Mouse (Mus musculus): ENCODE measurements around the gene Ypel3. TPM values are rescaled to one million over a fixed set of nuclear protein-coding genes. Genes with fewer than 3 reads are reported as not detected.

Gene Ypel3
- total and polyA plus RNA-seq, 2 experiments from 2014 or later: 209 to 219 TPM

GRCm38 (mm10) chr7:126760956-126761355 lies 15.8 kb upstream of the Ypel3 start:
- ATAC-seq (ENCODE audit: low FRiP score): no peak
- peak overlapping the region; percentile 81; the same call in 1 of the 2 replicates for H3K27ac ChIP-seq (ENCODE audit: low read depth, low read length)
- peaks cover 5% of the 10 kb centered on the region; the same call in 1 of the 2 replicates for H3K4me1 ChIP-seq (ENCODE audit: insufficient read depth, low read length)
- H3K4me2 ChIP-seq (ENCODE audit: low read depth, low read length, poor library complexity, severe bottlenecking): peak overlapping the region; percentile 91
- DNase-seq (ENCODE audit: low spot score): no peak
- H3K9ac ChIP-seq (replicated peaks; ENCODE audit: low read length, poor library complexity, severe bottlenecking): no peak overlapping the region
- no peaks in the 10 kb centered on the region for H3K27me3 ChIP-seq (ENCODE audit: insufficient read depth, low read length)
- peak overlapping the region; percentile 59 for H3K4me3 ChIP-seq (ENCODE audit: low read depth, low read length)
- TF ChIP-seq CTCF (IDR thresholded peaks at IDR 0.05): no peak
- WGBS: 66% methylated on average over 4 of the region's 4 CpGs
- H3K9me3 ChIP-seq (ENCODE audit: low read length): no peaks in the 10 kb centered on the region
- H3K36me3 ChIP-seq (ENCODE audit: insufficient read depth, low read length): peaks cover 25% of the 10 kb centered on the region

GRCm38 (mm10) chr7:126761529-126762067 lies 15.2 kb upstream of the Ypel3 start:
- no peak for DNase-seq (ENCODE audit: low spot score)
- Histone ChIP-seq H3K27ac (ENCODE audit: low read depth, low read length) (no peak overlapping the region), H3K36me3 (ENCODE audit: insufficient read depth, low read length) (peaks cover 26% of the 10 kb centered on the region), H3K9ac (replicated peaks; ENCODE audit: low read length, poor library complexity, severe bottlenecking) (no peak overlapping the region), H3K4me1 (ENCODE audit: insufficient read depth, low read length) (peaks cover 5% of the 10 kb centered on the region; the same call in 1 of the 2 replicates), H3K27me3 (ENCODE audit: insufficient read depth, low read length) (no peaks in the 10 kb centered on the region), H3K4me3 (ENCODE audit: low read depth, low read length) (no peak overlapping the region), H3K4me2 (ENCODE audit: low read depth, low read length, poor library complexity, severe bottlenecking) (0 out of 2 replicates have a peak overlapping the region, but pooled peaks have one; percentile 91), H3K9me3 (ENCODE audit: low read length) (no peaks in the 10 kb centered on the region)
- ATAC-seq (ENCODE audit: low FRiP score): no peak
- WGBS: 73% methylated on average over 6 of the region's 6 CpGs
- no peak for TF ChIP-seq CTCF (IDR thresholded peaks at IDR 0.05)

- peaks cover 5% of the 10 kb centered on the region; the same call in 1 of the 2 replicates for H3K4me1 ChIP-seq (ENCODE audit: insufficient read depth, low read length)
- ATAC-seq (ENCODE audit: low FRiP score): no peak
- DNase-seq (ENCODE audit: low spot score): no peak
- no peaks in the 10 kb centered on the region for H3K27me3 ChIP-seq (ENCODE audit: insufficient read depth, low read length)
- no peak overlapping the region for H3K4me3 ChIP-seq (ENCODE audit: low read depth, low read length)
- peaks cover 33% of the 10 kb centered on the region for H3K36me3 ChIP-seq (ENCODE audit: insufficient read depth, low read length)
- no peak overlapping the region; the same call in 1 of the 2 replicates for H3K9ac ChIP-seq (replicated peaks; ENCODE audit: low read length, poor library complexity, severe bottlenecking)
- H3K4me2 ChIP-seq (ENCODE audit: low read depth, low read length, poor library complexity, severe bottlenecking): no peak overlapping the region
- WGBS: 77% methylated on average over 17 of the region's 17 CpGs
- H3K9me3 ChIP-seq (ENCODE audit: low read length): no peaks in the 10 kb centered on the region
- H3K27ac ChIP-seq (ENCODE audit: low read depth, low read length): no peak overlapping the region
- no peak for TF ChIP-seq CTCF (IDR thresholded peaks at IDR 0.05)
Measured at GRCm38 (mm10) chr7:126762471-126763008, 14.2 kb upstream of the Ypel3 start.

GRCm38 (mm10) chr7:126765540-126765939 lies 11.2 kb upstream of the Ypel3 start:
- no peak overlapping the region for H3K4me3 ChIP-seq (ENCODE audit: low read depth, low read length)
- H3K36me3 ChIP-seq (ENCODE audit: insufficient read depth, low read length): peaks cover 50% of the 10 kb centered on the region
- no peaks in the 10 kb centered on the region for H3K27me3 ChIP-seq (ENCODE audit: insufficient read depth, low read length)
- ATAC-seq (ENCODE audit: low FRiP score) (no peak), DNase-seq (ENCODE audit: low spot score) (no peak)
- H3K9me3 ChIP-seq (ENCODE audit: low read length): no peaks in the 10 kb centered on the region
- no peak overlapping the region for H3K27ac ChIP-seq (ENCODE audit: low read depth, low read length)
- no peak for TF ChIP-seq CTCF (IDR thresholded peaks at IDR 0.05)
- no peak overlapping the region for H3K4me2 ChIP-seq (ENCODE audit: low read depth, low read length, poor library complexity, severe bottlenecking)
- peaks cover 5% of the 10 kb centered on the region; the same call in 1 of the 2 replicates for H3K4me1 ChIP-seq (ENCODE audit: insufficient read depth, low read length)
- no peak overlapping the region for H3K9ac ChIP-seq (replicated peaks; ENCODE audit: low read length, poor library complexity, severe bottlenecking)
- 91% methylated on average over 9 of the region's 9 CpGs for WGBS

- H3K4me1 ChIP-seq (ENCODE audit: insufficient read depth, low read length): peaks cover under 1% of the 10 kb centered on the region; the same call in 1 of the 2 replicates
- no peak within 1 kb of the TSS for H3K27ac ChIP-seq (ENCODE audit: low read depth, low read length)
- no peak within 1 kb of the TSS for H3K4me2 ChIP-seq (ENCODE audit: low read depth, low read length, poor library complexity, severe bottlenecking)
- no peak for DNase-seq (ENCODE audit: low spot score)
- no peak within 1 kb of the TSS for H3K4me3 ChIP-seq (ENCODE audit: low read depth, low read length)
- WGBS: 91% methylated on average over 16 of the region's 16 CpGs
- ATAC-seq (ENCODE audit: low FRiP score): no peak
- H3K9me3 ChIP-seq (ENCODE audit: low read length): no peaks in the 10 kb centered on the region
- no peak within 1 kb of the TSS for H3K9ac ChIP-seq (replicated peaks; ENCODE audit: low read length, poor library complexity, severe bottlenecking)
- no peak for TF ChIP-seq CTCF (IDR thresholded peaks at IDR 0.05)
- H3K36me3 ChIP-seq (ENCODE audit: insufficient read depth, low read length): peaks cover 55% of the 10 kb centered on the region
- H3K27me3 ChIP-seq (ENCODE audit: insufficient read depth, low read length): no peaks in the 10 kb centered on the region
Measured at GRCm38 (mm10) chr7:126766201-126766600, 10.6 kb upstream of the Ypel3 start, which contains the start of gene Gdpd3. Gdpd3 (plus strand) TSS chr7:126766334.

GRCm38 (mm10) chr7:126767001-126767400 lies 9.8 kb upstream of the Ypel3 start:
- Histone ChIP-seq H3K36me3 (ENCODE audit: insufficient read depth, low read length) (peaks cover 55% of the 10 kb centered on the region), H3K27me3 (ENCODE audit: insufficient read depth, low read length) (no peaks in the 10 kb centered on the region), H3K27ac (ENCODE audit: low read depth, low read length) (no peak overlapping the region), H3K9me3 (ENCODE audit: low read length) (no peaks in the 10 kb centered on the region), H3K4me2 (ENCODE audit: low read depth, low read length, poor library complexity, severe bottlenecking) (no peak overlapping the region), H3K4me1 (ENCODE audit: insufficient read depth, low read length) (no peaks in the 10 kb centered on the region), H3K4me3 (ENCODE audit: low read depth, low read length) (no peak overlapping the region), H3K9ac (replicated peaks; ENCODE audit: low read length, poor library complexity, severe bottlenecking) (no peak overlapping the region)
- ATAC-seq (ENCODE audit: low FRiP score) (no peak), DNase-seq (ENCODE audit: low spot score) (no peak)
- WGBS: 99% methylated on average over 8 of the region's 8 CpGs
- no peak for TF ChIP-seq CTCF (IDR thresholded peaks at IDR 0.05)
